Mouse (Mus musculus) retina, postnatal 7 days (tissue): ENCODE data around the gene Stt3b.

Experiments used
- DNase-seq: peaks from one replicate; pipeline ENCODE4 v3.0.0-alpha.2; 2012; ENCODE audit warnings: low read depth, low spot score

The Stt3b gene

GRCm38 (mm10) chr9:115271556-115271955 lies 38.7 kb downstream of the Stt3b start:
- no peak for DNase-seq

GRCm38 (mm10) chr9:115261896-115262295 lies 48.3 kb downstream of the Stt3b start:
- no peak for DNase-seq

- peak; percentile 9 for DNase-seq
Measured at GRCm38 (mm10) chr9:115261456-115261855, 48.8 kb downstream of the Stt3b start.

GRCm38 (mm10) chr9:115260464-115260863 lies 49.8 kb downstream of the Stt3b start:
- no peak for DNase-seq

GRCm38 (mm10) chr9:115259866-115260265 lies 50.4 kb downstream of the Stt3b start:
- DNase-seq: no peak

- DNase-seq: no peak
Measured at GRCm38 (mm10) chr9:115257733-115258286, 52.4 kb downstream of the Stt3b start.

- no peak for DNase-seq
Measured at GRCm38 (mm10) chr9:115249145-115249544, 61.1 kb downstream of the Stt3b start.

- DNase-seq: no peak
Measured at GRCm38 (mm10) chr9:115245092-115245491, 65.1 kb downstream of the Stt3b start.

- no peak for DNase-seq
Measured at GRCm38 (mm10) chr9:115243630-115244029, 66.6 kb downstream of the Stt3b start.

- no peak for DNase-seq
Measured at GRCm38 (mm10) chr9:115239861-115240260, 70.4 kb downstream of the Stt3b start.

GRCm38 (mm10) chr9:115237943-115238342 lies 72.3 kb downstream of the Stt3b start:
- no peak for DNase-seq

GRCm38 (mm10) chr9:115236352-115236841 lies 73.8 kb downstream of the Stt3b start:
- no peak for DNase-seq

- DNase-seq: no peak
Measured at GRCm38 (mm10) chr9:115234561-115234960, 75.7 kb downstream of the Stt3b start.

- no peak for DNase-seq
Measured at GRCm38 (mm10) chr9:115233721-115234120, 76.5 kb downstream of the Stt3b start.

GRCm38 (mm10) chr9:115231476-115231875 lies 78.7 kb downstream of the Stt3b start:
- DNase-seq: no peak

GRCm38 (mm10) chr9:115230141-115230540 lies 80.1 kb downstream of the Stt3b start:
- DNase-seq: no peak

GRCm38 (mm10) chr9:115229676-115230075 lies 80.5 kb downstream of the Stt3b start:
- no peak for DNase-seq

- no peak for DNase-seq
Measured at GRCm38 (mm10) chr9:115229145-115229544, 81.1 kb downstream of the Stt3b start.

GRCm38 (mm10) chr9:115224744-115225354 lies 85.4 kb downstream of the Stt3b start:
- DNase-seq: no peak

- DNase-seq: no peak
Measured at GRCm38 (mm10) chr9:115221265-115221664, 89.0 kb downstream of the Stt3b start.

- no peak for DNase-seq
Measured at GRCm38 (mm10) chr9:115220466-115220865, 89.8 kb downstream of the Stt3b start.

- DNase-seq: no peak
Measured at GRCm38 (mm10) chr9:115217984-115218383, 92.2 kb downstream of the Stt3b start.
